Mouse (Mus musculus) E14TG2a.4 (cell line): Measurements from ENCODE around the gene Sap25.

Experiments
- H3K27me3 ChIP-seq: 2 replicates; pipeline ENCODE4 v1.6.1; 2014; ENCODE audit warnings: low read length, control low read depth; ENCODE audit not compliant: insufficient read depth
- H3K36me3 ChIP-seq: 2 replicates; pipeline ENCODE4 v1.6.1; 2014; ENCODE audit warnings: low read length, control low read depth; ENCODE audit not compliant: insufficient read depth
- H3K4me1 ChIP-seq: replicated peaks from 2 replicates; pipeline ENCODE4 v1.6.1; 2014; ENCODE audit warnings: low read depth, low read length, control low read depth
- H3K4me3 ChIP-seq: replicated peaks from 2 replicates; pipeline ENCODE4 v1.5.1; 2014; ENCODE audit warnings: mild to moderate bottlenecking, low read length
- H3K9me3 ChIP-seq: 2 replicates; pipeline ENCODE4 v1.6.1; 2014; ENCODE audit warnings: low read length, control low read depth
- CTCF ChIP-seq: conservative IDR thresholded peaks from 2 replicates; pipeline ENCODE4 v1.5.1; 2014; ENCODE audit warnings: low read length
- NANOG ChIP-seq: IDR thresholded peaks from 2 replicates; pipeline ENCODE4 v1.6.1; 2014; ENCODE audit warnings: borderline replicate concordance, low read length, mixed read lengths
- POU5F1 ChIP-seq: IDR thresholded peaks from 2 replicates; pipeline ENCODE4 v1.6.1; 2014; ENCODE audit warnings: low read length, borderline replicate concordance

The Sap25 gene

GRCm38 (mm10) chr5:137691881-137692280, 50.7 kb downstream of the Sap25 start:
- TF ChIP-seq POU5F1: no peak
- TF ChIP-seq CTCF: no peak
- TF ChIP-seq NANOG: no peak
- Histone ChIP-seq H3K36me3 (no peaks in the 10 kb centered on the region), H3K4me3 (no peak overlapping the region), H3K9me3 (no peaks in the 10 kb centered on the region), H3K27me3 (no peaks in the 10 kb centered on the region), H3K4me1 (peaks cover 43% of the 10 kb centered on the region)
